Mouse (Mus musculus) ES-E14 (cell line): ENCODE measurements around the gene Zfp366.

Experiments used
- CHD2 ChIP-seq: IDR thresholded peaks from 2 replicates; pipeline ENCODE4 v1.6.1; 2014; ENCODE audit warnings: mild to moderate bottlenecking, low read depth, low read length, inconsistent platforms
- HCFC1 ChIP-seq: IDR thresholded peaks from 2 replicates; pipeline ENCODE4 v1.6.1; 2012; ENCODE audit warnings: low read length, inconsistent platforms, borderline replicate concordance; ENCODE audit not compliant: insufficient read depth

DNA sequence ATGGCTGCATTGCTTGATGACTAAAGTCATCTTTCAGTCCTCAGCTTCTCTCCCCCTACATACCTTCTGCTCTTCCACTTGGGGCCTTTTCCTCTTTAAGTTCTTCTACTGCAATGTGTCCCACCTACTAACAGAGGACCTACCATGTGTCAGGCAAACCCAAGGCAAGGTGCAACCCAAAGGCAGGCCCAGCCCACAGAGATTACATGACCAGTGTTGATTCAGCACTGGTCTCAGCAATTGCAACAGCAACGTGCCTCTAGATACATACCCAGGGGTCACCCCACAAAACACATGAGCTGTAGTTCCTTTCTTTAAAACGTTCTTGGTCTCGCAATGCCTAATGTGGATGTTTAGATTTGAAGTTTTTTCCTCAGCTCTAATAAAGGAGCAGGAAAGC is 57.4 kb downstream of the Zfp366 start:
- TF ChIP-seq CHD2 (no peak), HCFC1 (no peak)
